Mouse (Mus musculus) kidney, postnatal 0 days (tissue): ENCODE measurements around the gene Fundc1. TPM values are rescaled to one million over a fixed set of nuclear protein-coding genes. Genes with fewer than 3 reads are reported as not detected.

ENCODE experiments used
- ATAC-seq: fragments of 200-750 bp; cut with Nextera tagmentation; replicated peaks from 2 replicates; pipeline ENCODE4 v1.8.0; 2017; ENCODE audit warnings: low read depth, moderate number of reproducible peaks, moderate TSS enrichment, moderate library complexity; ENCODE audit not compliant: low FRiP score
- DNase-seq: peaks from one replicate; pipeline ENCODE4 v3.0.0-alpha.2; 2016; ENCODE audit warnings: low spot score
- H3K27ac ChIP-seq: fragments of 300-500 bp; sonication (generic); 2 replicates; pipeline ENCODE4 v1.5.1; 2014; ENCODE audit warnings: mild to moderate bottlenecking
- H3K27me3 ChIP-seq: fragments of 300-500 bp; sonication (generic); 2 replicates; pipeline ENCODE4 v1.6.1; 2014; ENCODE audit warnings: low read length, mixed read lengths; ENCODE audit not compliant: insufficient read depth
- H3K36me3 ChIP-seq: fragments of 300-500 bp; sonication (generic); 2 replicates; pipeline ENCODE4 v1.6.1; 2014; ENCODE audit warnings: low read length, mixed read lengths; ENCODE audit not compliant: insufficient read depth
- H3K4me1 ChIP-seq: fragments of 300-500 bp; sonication (generic); replicated peaks from 2 replicates; pipeline ENCODE4 v1.6.1; 2014; ENCODE audit warnings: antibody characterized with exemption, low read length, mixed read lengths; ENCODE audit not compliant: insufficient read depth
- H3K4me2 ChIP-seq: fragments of 300-500 bp; sonication (generic); 2 replicates; pipeline ENCODE4 v1.6.1; 2014; ENCODE audit warnings: mild to moderate bottlenecking, low read length, moderate library complexity, mixed read lengths
- H3K4me3 ChIP-seq: fragments of 300-500 bp; sonication (generic); replicated peaks from 2 replicates; pipeline ENCODE4 v1.5.1; 2014; ENCODE audit warnings: low read depth, low read length
- H3K9ac ChIP-seq: fragments of 300-500 bp; sonication (generic); 2 replicates; pipeline ENCODE4 v1.6.1; 2014; ENCODE audit warnings: low read depth, low read length
- H3K9me3 ChIP-seq: fragments of 300-500 bp; sonication (generic); replicated peaks from 2 replicates; pipeline ENCODE4 v1.6.1; 2016; ENCODE audit warnings: low read length, inconsistent platforms, mixed read lengths
- CTCF ChIP-seq: IDR thresholded peaks from 2 replicates; pipeline ENCODE4 v1.5.1; 2016; ENCODE audit warnings: antibody characterized with exemption, low read depth, mild to moderate bottlenecking, moderate library complexity
- WGBS: fragments of 180-500 bp; shearing (Covaris S2); extraction: QIAGEN DNeasy Blood & Tissue Kit; methylation state at CpG from one replicate; pipeline ENCODE4 v1.1.7; 2014; 5-methylcytosine and 5-hydroxymethylcytosine counted together
- polyA plus RNA-seq: library from polyadenylated mRNA; unstranded; fragments of >200 nt; fragmentation: Nextera tagmentation; extraction: Ambion mirVana; gene quantifications from 2 replicates; pipeline ENCODE4 v1.2.1, GENCODE M21; 2015

Fundc1 gene
- polyA plus RNA-seq = 68.5 and 69.8 TPM in 2 replicates

GRCm38 (mm10) chrX:17571621-17572459, at the start of gene Fundc1:
Gene Fundc1, minus strand, starts transcription at chrX:17572325.
- H3K4me2 ChIP-seq = peak within 1 kb of the TSS; percentile 50
- no peaks in the 10 kb centered on the region for H3K27me3 ChIP-seq
- no peaks in the 10 kb centered on the region for H3K9me3 ChIP-seq
- peak within 1 kb of the TSS; percentile 59 for H3K9ac ChIP-seq
- H3K27ac ChIP-seq = peak within 1 kb of the TSS; percentile 92
- peak within 1 kb of the TSS; percentile 44 for H3K4me3 ChIP-seq
- H3K4me1 ChIP-seq = no peaks in the 10 kb centered on the region
- WGBS = 12% methylated on average over 30 of the region's 30 CpGs
- TF ChIP-seq CTCF = peak; percentile 35
- ATAC-seq = peak; percentile 99
- DNase-seq = peak; percentile 95
- H3K36me3 ChIP-seq = no peaks in the 10 kb centered on the region

- Histone ChIP-seq H3K4me1 (no peaks in the 10 kb centered on the region), H3K36me3 (no peaks in the 10 kb centered on the region), H3K9ac (no peak overlapping the region), H3K9me3 (no peaks in the 10 kb centered on the region), H3K27ac (no peak overlapping the region), H3K4me3 (no peak overlapping the region), H3K27me3 (no peaks in the 10 kb centered on the region), H3K4me2 (no peak overlapping the region)
- ATAC-seq (no peak), DNase-seq (no peak)
- WGBS = 53% methylated on average over 1 of the region's 1 CpGs
- no peak; the same call in 1 of the 2 replicates for TF ChIP-seq CTCF
Observed at GRCm38 (mm10) chrX:17611253-17611652, 39.1 kb upstream of the Fundc1 start.

GRCm38 (mm10) chrX:17608763-17609162, 36.6 kb upstream of the Fundc1 start:
- Histone ChIP-seq H3K36me3 (no peaks in the 10 kb centered on the region), H3K9ac (no peak overlapping the region), H3K9me3 (no peaks in the 10 kb centered on the region), H3K4me1 (no peaks in the 10 kb centered on the region), H3K4me3 (no peak overlapping the region), H3K4me2 (no peak overlapping the region), H3K27ac (no peak overlapping the region), H3K27me3 (no peaks in the 10 kb centered on the region)
- no peak for TF ChIP-seq CTCF
- no peak for DNase-seq
- no peak for ATAC-seq
- WGBS = 66% methylated on average over 1 of the region's 1 CpGs

DNA sequence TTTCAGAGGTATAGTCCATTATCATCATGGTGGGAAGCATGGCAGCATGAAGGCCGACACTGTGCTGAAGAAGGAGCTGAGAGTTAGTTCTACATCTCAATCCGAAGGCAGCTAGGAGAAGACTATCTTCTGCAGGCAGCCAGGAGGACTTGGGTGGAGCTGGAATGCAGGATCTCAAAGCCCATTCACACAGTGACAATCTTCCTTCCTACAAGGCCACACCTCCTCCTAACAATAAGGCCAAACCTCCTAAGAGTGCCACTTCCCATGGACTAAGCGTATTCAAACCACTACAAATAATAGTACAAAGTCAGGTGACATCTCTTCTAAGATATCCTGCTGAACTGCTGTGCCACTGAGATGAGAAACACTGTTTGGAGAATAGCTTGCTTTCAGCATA, 35.5 kb upstream of the Fundc1 start:
- H3K9ac ChIP-seq = no peak overlapping the region
- H3K27me3 ChIP-seq = no peaks in the 10 kb centered on the region
- no peak for DNase-seq
- no peak overlapping the region for H3K4me2 ChIP-seq
- H3K4me1 ChIP-seq = no peaks in the 10 kb centered on the region
- ATAC-seq = no peak
- H3K36me3 ChIP-seq = no peaks in the 10 kb centered on the region
- no peak for TF ChIP-seq CTCF
- H3K4me3 ChIP-seq = no peak overlapping the region
- WGBS = 67% methylated on average over 3 of the region's 3 CpGs
- no peaks in the 10 kb centered on the region for H3K9me3 ChIP-seq
- no peak overlapping the region for H3K27ac ChIP-seq

DNA sequence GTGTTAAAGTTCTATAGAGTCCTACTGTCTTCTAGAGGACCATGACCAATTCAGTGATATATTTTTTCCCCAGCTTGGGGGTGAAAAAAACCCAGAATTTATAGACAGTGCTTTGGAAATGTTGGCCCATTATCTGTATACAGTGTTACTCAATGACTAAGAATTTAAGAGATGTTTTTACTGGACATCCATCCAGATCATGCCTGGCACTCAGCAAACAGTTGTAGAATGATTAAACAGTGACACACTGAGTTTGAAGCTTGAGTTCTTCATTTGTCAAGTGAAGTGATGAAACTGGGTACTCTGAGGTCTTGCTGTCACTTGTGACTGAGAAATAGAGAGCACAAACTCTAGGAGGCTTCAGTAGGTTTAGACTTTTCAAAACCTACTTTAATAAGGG, 21.2 kb upstream of the Fundc1 start:
- Histone ChIP-seq H3K27ac (no peak overlapping the region), H3K36me3 (no peaks in the 10 kb centered on the region), H3K9me3 (no peaks in the 10 kb centered on the region), H3K4me2 (no peak overlapping the region), H3K9ac (no peak overlapping the region), H3K4me3 (no peak overlapping the region), H3K4me1 (no peaks in the 10 kb centered on the region), H3K27me3 (no peaks in the 10 kb centered on the region)
- no peak for ATAC-seq
- no peak for TF ChIP-seq CTCF
- DNase-seq = no peak

DNA sequence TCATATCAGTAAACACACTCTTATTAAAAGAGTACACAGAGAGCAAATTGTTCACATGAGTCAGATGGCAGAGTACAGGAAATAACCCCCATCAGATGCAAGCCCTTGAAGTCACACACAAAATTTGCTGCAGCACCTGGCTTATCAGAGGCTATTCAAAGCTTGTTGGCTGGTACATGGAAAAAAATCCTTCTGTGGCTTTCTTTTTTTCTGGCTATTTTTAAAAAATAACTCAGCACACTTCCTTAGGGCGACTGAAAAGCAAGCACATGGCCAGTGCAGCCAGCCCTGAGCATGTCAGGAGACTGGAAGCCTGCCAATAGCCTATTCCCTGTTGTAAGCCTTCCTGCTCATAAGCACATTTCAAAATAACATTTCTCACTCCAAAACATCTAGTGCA, 18.6 kb upstream of the Fundc1 start:
- Histone ChIP-seq H3K36me3 (no peaks in the 10 kb centered on the region), H3K9me3 (no peaks in the 10 kb centered on the region), H3K4me1 (no peaks in the 10 kb centered on the region), H3K27me3 (no peaks in the 10 kb centered on the region), H3K4me3 (no peak overlapping the region), H3K9ac (no peak overlapping the region), H3K4me2 (no peak overlapping the region), H3K27ac (no peak overlapping the region)
- TF ChIP-seq CTCF = no peak
- DNase-seq = peak; percentile 16
- 20% methylated on average over 1 of the region's 1 CpGs for WGBS
- ATAC-seq = no peak
